Mouse (Mus musculus): ENCODE data around the gene Acvr1. TPM values are rescaled to one million over a fixed set of nuclear protein-coding genes. Genes with fewer than 3 reads are reported as not detected.

The Acvr1 gene
- polyA plus RNA-seq, 1 experiment, result 35.6 TPM

GRCm38 (mm10) chr2:58523097-58523496, 43.9 kb downstream of the Acvr1 start:
- TF ChIP-seq CEBPB (IDR thresholded peaks at IDR 0.05; ENCODE audit: insufficient read depth, poor library complexity, severe bottlenecking) (no peak), TCF12 (IDR thresholded peaks at IDR 0.05; ENCODE audit: insufficient read depth, poor library complexity, severe bottlenecking) (no peak), MYOG (IDR thresholded peaks at IDR 0.05; ENCODE audit: control insufficient read depth in 1 of 3, insufficient read depth in 1 of 3, insufficient read length in 2 of 3, low read depth in 2 of 3) (no peak), E2F4 (IDR thresholded peaks at IDR 0.05; ENCODE audit: insufficient read depth) (no peak)
- H3K79me2 ChIP-seq (ENCODE audit: control insufficient read depth, insufficient read depth), result peaks cover 99% of the 10 kb centered on the region
- H3K36me3 ChIP-seq (ENCODE audit: control insufficient read depth, insufficient read depth), result no peaks in the 10 kb centered on the region
- no peak overlapping the region for H3K4me2 ChIP-seq (ENCODE audit: low read depth)
- no peak overlapping the region for H3K4me3 ChIP-seq
- no peaks in the 10 kb centered on the region for H3K27me3 ChIP-seq (ENCODE audit: control insufficient read depth, insufficient read depth, insufficient read length)
- no peak overlapping the region for H3ac ChIP-seq (ENCODE audit: control insufficient read depth, insufficient read length)

- Histone ChIP-seq H3K4me3 (no peak overlapping the region), H3K4me2 (ENCODE audit: low read depth) (no peak overlapping the region), H3K79me2 (ENCODE audit: control insufficient read depth, insufficient read depth) (peaks cover 99% of the 10 kb centered on the region), H3K36me3 (ENCODE audit: control insufficient read depth, insufficient read depth) (no peaks in the 10 kb centered on the region), H3K27me3 (ENCODE audit: control insufficient read depth, insufficient read depth, insufficient read length) (no peaks in the 10 kb centered on the region), H3ac (ENCODE audit: control insufficient read depth, insufficient read length) (no peak overlapping the region)
- TF ChIP-seq MAX (IDR thresholded peaks at IDR 0.05; ENCODE audit: low read depth), result no peak
- TF ChIP-seq E2F4 (IDR thresholded peaks at IDR 0.05; ENCODE audit: insufficient read depth), result no peak
- TF ChIP-seq SRF (IDR thresholded peaks at IDR 0.05; ENCODE audit: control insufficient read depth, insufficient read length, low read depth), result no peak
- TF ChIP-seq MYOD1 (IDR thresholded peaks at IDR 0.05; ENCODE audit: control insufficient read depth in 1 of 3, insufficient read length in 2 of 3, low read depth in 2 of 3), result no peak
- TF ChIP-seq TCF3 (IDR thresholded peaks at IDR 0.05; ENCODE audit: insufficient read length, low read depth), result no peak
- no peak for TF ChIP-seq REST (IDR thresholded peaks at IDR 0.05; ENCODE audit: insufficient read depth, insufficient read length)
- TF ChIP-seq CEBPB (IDR thresholded peaks at IDR 0.05; ENCODE audit: insufficient read depth, poor library complexity, severe bottlenecking), result no peak
These were observed 45.3 kb downstream of the Acvr1 start for GRCm38 (mm10) chr2:58521621-58522020.

GRCm38 (mm10) chr2:58520727-58521126, 46.2 kb downstream of the Acvr1 start:
- H3K4me3 ChIP-seq, result no peak overlapping the region
- no peak overlapping the region for H3K4me2 ChIP-seq (ENCODE audit: low read depth)
- TF ChIP-seq MYOD1 (IDR thresholded peaks at IDR 0.05; ENCODE audit: control insufficient read depth in 1 of 3, insufficient read length in 2 of 3, low read depth in 2 of 3), result no peak
- no peak for TF ChIP-seq CEBPB (IDR thresholded peaks at IDR 0.05; ENCODE audit: insufficient read depth, poor library complexity, severe bottlenecking)
- no peak for TF ChIP-seq SRF (IDR thresholded peaks at IDR 0.05; ENCODE audit: control insufficient read depth, insufficient read length, low read depth)
- TF ChIP-seq MYOG (IDR thresholded peaks at IDR 0.05; ENCODE audit: control insufficient read depth in 1 of 3, insufficient read depth in 1 of 3, insufficient read length in 2 of 3, low read depth in 2 of 3), result no peak
- TF ChIP-seq TCF12 (IDR thresholded peaks at IDR 0.05; ENCODE audit: insufficient read depth, poor library complexity, severe bottlenecking), result no peak
- TF ChIP-seq USF1 (IDR thresholded peaks at IDR 0.05; ENCODE audit: low read depth), result no peak

GRCm38 (mm10) chr2:58518517-58518916, 48.4 kb downstream of the Acvr1 start:
- Histone ChIP-seq H3K4me3 (no peak overlapping the region), H3K36me3 (ENCODE audit: control insufficient read depth, insufficient read depth) (peaks cover 11% of the 10 kb centered on the region), H3K27me3 (ENCODE audit: control insufficient read depth, insufficient read depth, insufficient read length) (no peaks in the 10 kb centered on the region), H3ac (ENCODE audit: control insufficient read depth, insufficient read length) (no peak overlapping the region), H3K79me2 (ENCODE audit: control insufficient read depth, insufficient read depth) (peaks cover 99% of the 10 kb centered on the region), H3K4me2 (ENCODE audit: low read depth) (no peak overlapping the region)
- no peak for TF ChIP-seq MAX (IDR thresholded peaks at IDR 0.05; ENCODE audit: low read depth)
- TF ChIP-seq USF1 (IDR thresholded peaks at IDR 0.05; ENCODE audit: low read depth), result no peak
- no peak for TF ChIP-seq POLR2AphosphoS2 (IDR thresholded peaks at IDR 0.05; ENCODE audit: insufficient read length, low read depth)
- TF ChIP-seq REST (IDR thresholded peaks at IDR 0.05; ENCODE audit: insufficient read depth, insufficient read length), result no peak
- TF ChIP-seq CEBPB (IDR thresholded peaks at IDR 0.05; ENCODE audit: insufficient read depth, poor library complexity, severe bottlenecking), result no peak
- no peak for TF ChIP-seq SRF (IDR thresholded peaks at IDR 0.05; ENCODE audit: control insufficient read depth, insufficient read length, low read depth)
- no peak for TF ChIP-seq MYOG (IDR thresholded peaks at IDR 0.05; ENCODE audit: control insufficient read depth in 1 of 3, insufficient read depth in 1 of 3, insufficient read length in 2 of 3, low read depth in 2 of 3)
- TF ChIP-seq MYOD1 (IDR thresholded peaks at IDR 0.05; ENCODE audit: control insufficient read depth in 1 of 3, insufficient read length in 2 of 3, low read depth in 2 of 3), result no peak
- TF ChIP-seq TCF3 (IDR thresholded peaks at IDR 0.05; ENCODE audit: insufficient read length, low read depth), result no peak
- no peak for TF ChIP-seq POLR2A (IDR thresholded peaks at IDR 0.05; ENCODE audit: insufficient read length, low read depth)

More at GRCm38 (mm10) chr2:58520727-58521126, 46.2 kb downstream of the Acvr1 start:
- Histone ChIP-seq H3K79me2 (ENCODE audit: control insufficient read depth, insufficient read depth) (peaks cover 99% of the 10 kb centered on the region), H3K36me3 (ENCODE audit: control insufficient read depth, insufficient read depth) (peaks cover 4% of the 10 kb centered on the region), H3ac (ENCODE audit: control insufficient read depth, insufficient read length) (no peak overlapping the region), H3K27me3 (ENCODE audit: control insufficient read depth, insufficient read depth, insufficient read length) (no peaks in the 10 kb centered on the region)

DNA sequence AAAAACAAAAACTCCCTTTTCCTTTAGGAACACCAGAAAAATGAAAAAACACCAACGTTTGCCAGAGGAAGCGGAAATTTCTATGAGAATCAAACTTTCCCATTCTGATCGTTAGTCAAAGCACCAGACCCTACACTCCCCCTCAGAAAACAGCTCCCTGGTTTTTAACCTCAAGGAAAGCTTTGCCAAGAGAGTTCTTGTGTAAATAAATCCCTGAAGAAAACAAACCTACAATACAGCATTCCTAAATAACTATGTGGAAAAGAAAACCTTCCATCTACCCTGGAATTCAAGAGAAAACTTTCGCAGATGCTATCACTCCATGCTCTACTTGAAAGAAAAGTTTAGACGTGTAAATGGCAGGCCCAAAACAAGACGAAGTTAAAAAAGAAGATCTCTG, 50.0 kb downstream of the Acvr1 start:
- no peaks in the 10 kb centered on the region for H3K27me3 ChIP-seq (ENCODE audit: control insufficient read depth, insufficient read depth, insufficient read length)
- TF ChIP-seq MYOG (IDR thresholded peaks at IDR 0.05; ENCODE audit: control insufficient read depth in 1 of 3, insufficient read depth in 1 of 3, insufficient read length in 2 of 3, low read depth in 2 of 3), result no peak
- no peak for TF ChIP-seq MAX (IDR thresholded peaks at IDR 0.05; ENCODE audit: low read depth)
- no peak for TF ChIP-seq E2F4 (IDR thresholded peaks at IDR 0.05; ENCODE audit: insufficient read depth)
- TF ChIP-seq SRF (IDR thresholded peaks at IDR 0.05; ENCODE audit: control insufficient read depth, insufficient read length, low read depth), result no peak
- TF ChIP-seq TCF12 (IDR thresholded peaks at IDR 0.05; ENCODE audit: insufficient read depth, poor library complexity, severe bottlenecking), result no peak
- no peak for TF ChIP-seq TCF3 (IDR thresholded peaks at IDR 0.05; ENCODE audit: insufficient read length, low read depth)
- no peak for TF ChIP-seq MYOD1 (IDR thresholded peaks at IDR 0.05; ENCODE audit: control insufficient read depth in 1 of 3, insufficient read length in 2 of 3, low read depth in 2 of 3)
- TF ChIP-seq POLR2A (IDR thresholded peaks at IDR 0.05; ENCODE audit: insufficient read length, low read depth), result no peak
- TF ChIP-seq CEBPB (IDR thresholded peaks at IDR 0.05; ENCODE audit: insufficient read depth, poor library complexity, severe bottlenecking), result no peak
- TF ChIP-seq REST (IDR thresholded peaks at IDR 0.05; ENCODE audit: insufficient read depth, insufficient read length), result no peak
- no peak for TF ChIP-seq POLR2AphosphoS2 (IDR thresholded peaks at IDR 0.05; ENCODE audit: insufficient read length, low read depth)
- TF ChIP-seq USF1 (IDR thresholded peaks at IDR 0.05; ENCODE audit: low read depth), result no peak
- H3ac ChIP-seq (ENCODE audit: control insufficient read depth, insufficient read length), result no peak overlapping the region
- peaks cover 99% of the 10 kb centered on the region for H3K79me2 ChIP-seq (ENCODE audit: control insufficient read depth, insufficient read depth)
- no peak overlapping the region for H3K4me3 ChIP-seq
- no peak overlapping the region for H3K4me2 ChIP-seq (ENCODE audit: low read depth)
- peaks cover 11% of the 10 kb centered on the region for H3K36me3 ChIP-seq (ENCODE audit: control insufficient read depth, insufficient read depth)
